Mouse (Mus musculus): ENCODE data around the gene Nsg1. TPM values are rescaled to one million over a fixed set of nuclear protein-coding genes. Genes with fewer than 3 reads are reported as not detected.

Nsg1 gene
- polyA plus RNA-seq, 1 experiment from 2014 or later = 1,460 TPM

DNA sequence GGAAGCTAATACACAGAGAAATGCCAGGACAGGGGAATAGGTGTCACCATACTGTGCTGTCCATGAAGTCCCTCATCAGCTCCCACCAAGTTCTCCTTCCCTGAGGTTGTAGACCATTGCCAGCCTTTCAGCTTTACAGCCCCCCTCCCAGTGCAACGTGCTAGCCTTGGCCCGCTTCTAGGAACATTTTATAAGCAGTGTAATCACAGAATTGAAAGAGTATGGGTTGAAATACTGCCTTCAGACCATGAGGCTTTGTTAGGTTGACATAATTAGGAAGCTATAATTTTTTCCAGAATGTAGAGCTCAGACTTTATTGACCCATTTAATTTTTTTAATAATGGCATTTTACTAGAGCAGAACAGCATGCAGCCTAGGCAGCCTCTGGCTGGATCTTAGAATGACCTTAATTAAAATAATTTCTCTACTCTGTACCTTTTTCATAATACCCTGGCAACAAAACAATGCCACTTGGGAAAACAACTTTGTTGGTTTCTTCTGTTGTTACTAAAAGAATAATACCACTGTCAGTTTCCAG lies 60.5 kb downstream of the Nsg1 start:
- Histone ChIP-seq H3K27ac (replicated peaks) (no peak overlapping the region), H3K4me1 (peaks cover 3% of the 10 kb centered on the region; the same call in 1 of the 2 replicates)
- ATAC-seq (ENCODE audit: low FRiP score) = no peak; the same call in 1 of the 2 replicates

DNA sequence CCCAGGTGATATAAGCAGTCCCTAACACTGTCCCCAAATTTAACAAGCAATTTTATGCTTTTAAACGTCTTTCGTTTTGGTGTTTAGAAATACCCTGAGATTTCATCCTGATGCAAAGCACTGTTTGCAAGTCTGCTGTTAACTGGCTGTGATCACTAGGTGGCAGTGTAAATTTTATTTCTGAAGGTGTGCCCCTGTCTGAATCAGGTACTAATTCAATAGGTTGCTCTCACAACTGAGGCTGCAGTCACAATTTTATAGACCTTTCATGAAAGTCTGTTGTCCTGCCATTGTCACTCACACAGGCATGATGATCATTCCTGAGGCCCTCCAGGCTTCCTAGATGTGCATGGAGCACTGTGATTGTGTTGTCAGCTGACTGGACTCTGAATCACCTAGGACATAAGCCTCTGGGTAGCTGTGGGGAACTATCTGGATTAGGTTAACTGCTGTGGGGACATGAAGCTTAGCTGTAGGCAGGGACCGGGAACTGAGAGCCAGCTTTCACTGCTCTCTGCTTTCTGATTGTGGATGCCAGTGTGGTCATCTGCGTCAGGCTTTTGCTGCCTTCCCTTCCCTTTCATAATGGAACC lies 62.1 kb downstream of the Nsg1 start:
- 77% methylated on average over 4 of the region's 4 CpGs for WGBS
- Histone ChIP-seq H3K4me1 (peaks cover 3% of the 10 kb centered on the region; the same call in 1 of the 2 replicates), H3K27me3 (replicated peaks) (no peaks in the 10 kb centered on the region), H3K4me2 (no peak overlapping the region), H3K36me3 (no peaks in the 10 kb centered on the region), H3K4me3 (replicated peaks) (no peak overlapping the region), H3K9me3 (replicated peaks) (no peaks in the 10 kb centered on the region), H3K9ac (replicated peaks) (no peak overlapping the region), H3K27ac (replicated peaks) (no peak overlapping the region)
- no peak; the same call in 1 of the 2 replicates for ATAC-seq (ENCODE audit: low FRiP score)

More for the DNA sequence above, 60.5 kb downstream of the Nsg1 start:
- Histone ChIP-seq H3K9ac (replicated peaks) (no peak overlapping the region), H3K4me2 (no peak overlapping the region), H3K27me3 (replicated peaks) (no peaks in the 10 kb centered on the region), H3K9me3 (replicated peaks) (no peaks in the 10 kb centered on the region), H3K36me3 (no peaks in the 10 kb centered on the region), H3K4me3 (replicated peaks) (no peak overlapping the region)
- 52% methylated on average over 2 of the region's 2 CpGs for WGBS

- no peak overlapping the region for H3K4me2 ChIP-seq
- H3K4me1 ChIP-seq = peaks cover 10% of the 10 kb centered on the region; the same call in 1 of the 2 replicates
- 96% methylated on average over 2 of the region's 2 CpGs for WGBS
- H3K9me3 ChIP-seq (replicated peaks) = no peaks in the 10 kb centered on the region
- no peaks in the 10 kb centered on the region for H3K27me3 ChIP-seq (replicated peaks)
- H3K27ac ChIP-seq (replicated peaks) = no peak overlapping the region
- no peak overlapping the region for H3K9ac ChIP-seq (replicated peaks)
- no peak overlapping the region for H3K4me3 ChIP-seq (replicated peaks)
- no peak for ATAC-seq (ENCODE audit: low FRiP score)
- no peaks in the 10 kb centered on the region for H3K36me3 ChIP-seq
Measured at GRCm38 (mm10) chr5:38094331-38094730, 65.4 kb downstream of the Nsg1 start.

DNA sequence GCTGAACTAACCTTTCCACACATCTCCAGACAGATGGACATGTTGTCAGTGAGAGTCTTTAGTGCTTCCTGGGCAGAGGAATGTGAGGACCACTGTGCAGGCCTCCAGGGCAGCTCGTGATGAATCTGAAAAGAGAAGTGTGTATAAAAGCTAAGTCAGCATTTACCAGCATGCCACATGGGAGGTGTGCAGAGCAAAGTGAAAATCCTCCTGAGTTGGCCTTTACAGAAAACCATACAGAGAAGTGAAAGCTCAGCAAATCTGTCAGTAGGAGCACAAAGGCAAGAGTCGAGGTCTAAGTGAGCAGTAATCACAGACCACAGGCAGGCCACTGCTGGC lies 67.8 kb downstream of the Nsg1 start:
- Histone ChIP-seq H3K4me3 (replicated peaks) (no peak overlapping the region), H3K4me1 (0 out of 2 replicates have a peak, but pooled peaks cover 7% of the 10 kb centered on the region), H3K9me3 (replicated peaks) (no peaks in the 10 kb centered on the region), H3K27me3 (replicated peaks) (no peaks in the 10 kb centered on the region), H3K9ac (replicated peaks) (no peak overlapping the region), H3K36me3 (no peaks in the 10 kb centered on the region), H3K4me2 (no peak overlapping the region), H3K27ac (replicated peaks) (no peak overlapping the region)
- ATAC-seq (ENCODE audit: low FRiP score) = no peak
- WGBS = 81% methylated on average over 2 of the region's 2 CpGs

- H3K27ac ChIP-seq (replicated peaks) = no peak overlapping the region
- peak; percentile 47; the same call in 1 of the 2 replicates for ATAC-seq (ENCODE audit: low FRiP score)
- no peaks in the 10 kb centered on the region for H3K9me3 ChIP-seq (replicated peaks)
- 80% methylated on average over 8 of the region's 8 CpGs for WGBS
- H3K4me3 ChIP-seq (replicated peaks) = no peak overlapping the region
- H3K9ac ChIP-seq (replicated peaks) = no peak overlapping the region
- H3K4me2 ChIP-seq = no peak overlapping the region
- H3K27me3 ChIP-seq (replicated peaks) = no peaks in the 10 kb centered on the region
- no peaks in the 10 kb centered on the region for H3K36me3 ChIP-seq
- H3K4me1 ChIP-seq = 0 out of 2 replicates have a peak, but pooled peaks cover 7% of the 10 kb centered on the region
Measured at GRCm38 (mm10) chr5:38091046-38091965, 68.4 kb downstream of the Nsg1 start.

GRCm38 (mm10) chr5:38090581-38090980 lies 69.1 kb downstream of the Nsg1 start:
- no peaks in the 10 kb centered on the region for H3K9me3 ChIP-seq (replicated peaks)
- ATAC-seq (ENCODE audit: low FRiP score) = no peak
- H3K27me3 ChIP-seq (replicated peaks) = 0 out of 2 replicates have a peak, but pooled peaks cover 3% of the 10 kb centered on the region
- no peak overlapping the region for H3K4me2 ChIP-seq
- peaks cover 11% of the 10 kb centered on the region for H3K4me1 ChIP-seq
- 40% methylated on average over 3 of the region's 3 CpGs for WGBS
- no peak overlapping the region for H3K27ac ChIP-seq (replicated peaks)
- no peaks in the 10 kb centered on the region for H3K36me3 ChIP-seq
- no peak overlapping the region for H3K9ac ChIP-seq (replicated peaks)
- H3K4me3 ChIP-seq (replicated peaks) = no peak overlapping the region

GRCm38 (mm10) chr5:38090111-38090510 lies 69.6 kb downstream of the Nsg1 start:
- Histone ChIP-seq H3K4me3 (replicated peaks) (no peak overlapping the region), H3K27me3 (replicated peaks) (0 out of 2 replicates have a peak, but pooled peaks cover 5% of the 10 kb centered on the region), H3K9me3 (replicated peaks) (no peaks in the 10 kb centered on the region), H3K4me2 (no peak overlapping the region), H3K9ac (replicated peaks) (no peak overlapping the region), H3K4me1 (peaks cover 12% of the 10 kb centered on the region), H3K36me3 (no peaks in the 10 kb centered on the region), H3K27ac (replicated peaks) (no peak overlapping the region)
- WGBS = 74% methylated on average over 3 of the region's 3 CpGs
- no peak for ATAC-seq (ENCODE audit: low FRiP score)

Other genes starting within 250 kb of the Nsg1 start
- gene Stx18, start 121.2 kb downstream of the Nsg1 start, polyA plus RNA-seq (2015; fragmentation: Nextera tagmentation; extraction: Ambion mirVana) = 35.0 and 37.1 TPM in 2 replicates
- 15.0 and 16.2 TPM in 2 replicates for gene Zbtb49, start 60.5 kb upstream of the Nsg1 start, polyA plus RNA-seq (2015; fragmentation: Nextera tagmentation; extraction: Ambion mirVana)
- gene Lyar, start 60.6 kb upstream of the Nsg1 start, polyA plus RNA-seq (2015; fragmentation: Nextera tagmentation; extraction: Ambion mirVana) = 38.7 and 54.4 TPM in 2 replicates
- gene Tmem128, start 100.3 kb upstream of the Nsg1 start, polyA plus RNA-seq (2015; fragmentation: Nextera tagmentation; extraction: Ambion mirVana) = 96.4 and 100 TPM in 2 replicates
- gene Otop1, start 116.1 kb upstream of the Nsg1 start, polyA plus RNA-seq (2015; fragmentation: Nextera tagmentation; extraction: Ambion mirVana) = 0.05 TPM in 1 of 2 replicates, not detected in the other
- gene Drd5, start 159.5 kb upstream of the Nsg1 start, polyA plus RNA-seq (2015; fragmentation: Nextera tagmentation; extraction: Ambion mirVana) = 0.84 and 0.88 TPM in 2 replicates

Data from neural tube, embryonic 15.5 days (tissue).